Mouse (Mus musculus) adrenal gland, postnatal 4 days (tissue): Measurements from ENCODE around the gene Ubtf. TPM values are rescaled to one million over a fixed set of nuclear protein-coding genes. Genes with fewer than 3 reads are reported as not detected.
"Not testable (repeated sequence)": the region's sequence is repeated elsewhere in the genome, so short reads cannot be mapped to it uniquely, and the experiment has no call there.

Experiments
- DNase-seq, 2 experiments: peaks; one replicate each; pipeline ENCODE4 v3.0.0; 2021 to 2022; ENCODE audit warnings: low spot score in 2 of 2, mixed read lengths in 2 of 2
- total RNA-seq, 2 experiments: library from RNA; stranded (reverse); gene quantifications; 2 replicates each; pipeline ENCODE4 v1.2.3; 2021

Gene Ubtf
- total RNA-seq, 2 experiments from 2014 or later: 136 to 152 TPM

- peak; percentile 91 to 97 for DNase-seq
These were observed 22.8 kb downstream of the Ubtf start, which contains the start of gene Atxn7l3 for GRCm38 (mm10) chr11:102296491-102297472. Gene Atxn7l3 (minus strand): TSS chr11:102296631.

- DNase-seq: peak in 1 of 2 experiments; percentile 60
These were observed 23.7 kb downstream of the Ubtf start for GRCm38 (mm10) chr11:102295598-102296471.

GRCm38 (mm10) chr11:102294887-102295597 lies 24.5 kb downstream of the Ubtf start:
- no peak for DNase-seq

GRCm38 (mm10) chr11:102294416-102294815 lies 25.1 kb downstream of the Ubtf start:
- DNase-seq: no peak

- no peak for DNase-seq
These were observed 25.6 kb downstream of the Ubtf start for GRCm38 (mm10) chr11:102293971-102294370.

GRCm38 (mm10) chr11:102291051-102291535 lies 28.4 kb downstream of the Ubtf start:
- no peak for DNase-seq

GRCm38 (mm10) chr11:102290141-102290540 lies 29.4 kb downstream of the Ubtf start:
- DNase-seq: no peak

GRCm38 (mm10) chr11:102289511-102290100 lies 29.9 kb downstream of the Ubtf start:
- DNase-seq: no peak

GRCm38 (mm10) chr11:102288913-102289312 lies 30.6 kb downstream of the Ubtf start:
- DNase-seq: no peak

GRCm38 (mm10) chr11:102288027-102288804 lies 31.3 kb downstream of the Ubtf start:
- no peak for DNase-seq

GRCm38 (mm10) chr11:102287485-102287884 lies 32.1 kb downstream of the Ubtf start:
- no peak for DNase-seq

- DNase-seq: no peak
These were observed 34.3 kb downstream of the Ubtf start for GRCm38 (mm10) chr11:102285095-102285834.

GRCm38 (mm10) chr11:102284501-102285094 lies 34.9 kb downstream of the Ubtf start, which contains the start of gene Tmub2:
Gene Tmub2 (plus strand): TSS chr11:102284931.
- peak; percentile 69 to 87 for DNase-seq

GRCm38 (mm10) chr11:102283922-102284321 lies 35.6 kb downstream of the Ubtf start:
- no peak for DNase-seq

GRCm38 (mm10) chr11:102280267-102280666 lies 39.3 kb downstream of the Ubtf start:
- not testable (repeated sequence) for DNase-seq

- DNase-seq: no peak
These were observed 39.9 kb downstream of the Ubtf start for GRCm38 (mm10) chr11:102279595-102279994.

- DNase-seq: no peak
These were observed 41.8 kb downstream of the Ubtf start for GRCm38 (mm10) chr11:102277754-102278153.

- DNase-seq: no peak
These were observed 43.1 kb downstream of the Ubtf start for GRCm38 (mm10) chr11:102276411-102276915.
